Mouse (Mus musculus): Measurements from ENCODE around the gene Ugt2a1.

GRCm38 (mm10) chr5:87455519-87455918, 35.2 kb downstream of the Ugt2a1 start:
- TF ChIP-seq CTCF (IDR thresholded peaks at IDR 0.05 in 2 of 3, conservative IDR thresholded peaks at IDR 0.05 in 1 of 3; ENCODE audit: control insufficient read depth in 1 of 3, insufficient read depth in 1 of 3, low read depth in 2 of 3, low read length in 3 of 3, poor library complexity in 1 of 3, severe bottlenecking in 1 of 3), result no peak
- no peak for TF ChIP-seq UBTF (IDR thresholded peaks at IDR 0.05; ENCODE audit: borderline replicate concordance, insufficient read depth, low read depth, low read length)
- TF ChIP-seq MAZ (IDR thresholded peaks at IDR 0.05; ENCODE audit: low read depth, low read length), result no peak
- no peak for TF ChIP-seq EP300 (IDR thresholded peaks at IDR 0.05; ENCODE audit: low read depth in 1 of 2, low read length in 2 of 2)
- TF ChIP-seq POLR2A (IDR thresholded peaks at IDR 0.05; ENCODE audit: control insufficient read depth in 1 of 2, insufficient read depth in 1 of 2, low read depth in 1 of 2, low read length in 2 of 2, poor library complexity in 1 of 2), result no peak
- no peak for TF ChIP-seq USF2 (IDR thresholded peaks at IDR 0.05; ENCODE audit: borderline replicate concordance in 1 of 2, insufficient read depth in 1 of 2, low read depth in 1 of 2, low read length in 2 of 2)
- no peak for TF ChIP-seq ZMIZ1 (IDR thresholded peaks at IDR 0.05; ENCODE audit: low read depth, low read length)
